Mouse (Mus musculus): ENCODE measurements around the gene Ppm1l. TPM values are rescaled to one million over a fixed set of nuclear protein-coding genes. Genes with fewer than 3 reads are reported as not detected.
"Not testable (repeated sequence)": the region's sequence is repeated elsewhere in the genome, so short reads cannot be mapped to it uniquely, and the experiment has no call there.

Gene Ppm1l
- total RNA-seq, 2 experiments from 2014 or later: 11.1 to 13.0 TPM

- no peak for DNase-seq
Measured at GRCm38 (mm10) chr3:69372731-69373130, 56.1 kb downstream of the Ppm1l start.

DNA sequence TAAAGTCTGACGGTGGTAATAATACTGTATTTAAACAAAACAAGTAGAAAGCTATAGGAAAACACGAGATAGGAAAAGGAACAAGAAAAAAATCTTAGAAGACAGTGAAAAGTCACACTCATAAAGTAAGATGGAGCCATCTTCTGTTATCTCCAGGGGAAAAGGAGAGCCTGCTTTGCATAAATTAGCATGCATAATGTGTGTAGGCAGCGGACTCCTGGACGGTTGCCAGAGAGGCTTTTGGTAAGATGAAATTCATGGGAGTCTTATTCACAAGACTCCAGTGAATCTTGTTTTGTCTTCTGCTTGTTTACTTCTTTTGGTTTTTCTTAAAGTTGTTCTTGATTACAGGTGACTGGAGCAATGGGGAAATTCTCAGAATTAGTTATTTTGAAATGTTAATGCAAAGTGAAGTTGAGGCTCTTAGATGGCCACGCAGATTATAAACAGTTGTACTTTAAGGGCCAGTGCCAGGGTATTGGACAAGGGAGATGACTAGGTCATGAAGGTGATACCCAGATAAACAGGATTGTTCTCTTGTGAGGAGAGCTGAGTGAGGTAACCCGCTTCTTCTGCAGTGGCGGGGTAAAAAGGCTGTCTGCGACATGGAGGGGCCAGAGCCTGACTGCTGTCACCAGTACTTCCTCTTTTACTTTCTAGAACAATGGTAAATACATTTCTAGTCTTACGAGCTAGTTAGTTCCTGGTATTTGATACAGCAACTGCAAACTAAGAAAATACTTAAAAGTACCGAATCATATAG is 57.1 kb downstream of the Ppm1l start:
- no peak for DNase-seq

GRCm38 (mm10) chr3:69374538-69374937 is 57.9 kb downstream of the Ppm1l start:
- DNase-seq: no peak

DNA sequence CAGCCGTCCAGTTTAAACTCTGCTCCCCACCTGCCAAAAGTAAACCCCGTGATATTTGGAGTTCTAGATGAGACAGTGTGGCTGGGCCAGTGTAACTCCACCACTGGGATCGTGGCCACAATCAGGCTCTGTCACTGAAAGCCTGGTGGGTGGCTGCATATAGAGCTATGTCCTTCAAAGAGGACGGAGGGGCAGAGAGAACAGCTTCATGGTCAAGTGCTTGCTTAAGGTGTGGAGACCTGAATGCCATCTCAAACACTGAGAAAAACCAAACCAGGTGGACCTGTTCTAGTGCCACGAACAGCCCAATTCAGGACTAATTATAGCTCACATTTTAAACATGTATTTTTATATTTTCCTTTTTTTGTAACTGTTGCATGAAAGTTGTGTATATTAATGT is 58.3 kb downstream of the Ppm1l start:
- no peak for DNase-seq

GRCm38 (mm10) chr3:69381213-69381612 is 64.6 kb downstream of the Ppm1l start:
- no peak for DNase-seq

DNA sequence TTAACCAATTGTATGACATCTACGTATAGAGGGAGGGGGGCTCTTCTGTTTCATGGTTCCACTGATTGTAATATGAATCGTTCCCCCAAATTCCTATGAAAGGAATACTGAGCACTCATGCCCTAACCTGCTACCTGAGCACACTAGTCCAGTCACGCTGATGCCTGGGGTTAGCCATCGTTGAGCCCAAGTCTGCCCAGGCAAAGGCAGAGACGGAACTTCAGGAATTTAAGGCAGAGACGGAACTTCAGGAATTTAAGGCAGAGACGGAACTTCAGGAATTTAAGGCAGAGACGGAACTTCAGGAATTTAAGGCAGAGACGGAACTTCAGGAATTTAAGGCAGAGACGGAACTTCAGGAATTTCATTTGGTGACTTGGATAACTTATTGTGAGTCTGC is 75.2 kb downstream of the Ppm1l start:
- DNase-seq: not testable (repeated sequence)

DNA sequence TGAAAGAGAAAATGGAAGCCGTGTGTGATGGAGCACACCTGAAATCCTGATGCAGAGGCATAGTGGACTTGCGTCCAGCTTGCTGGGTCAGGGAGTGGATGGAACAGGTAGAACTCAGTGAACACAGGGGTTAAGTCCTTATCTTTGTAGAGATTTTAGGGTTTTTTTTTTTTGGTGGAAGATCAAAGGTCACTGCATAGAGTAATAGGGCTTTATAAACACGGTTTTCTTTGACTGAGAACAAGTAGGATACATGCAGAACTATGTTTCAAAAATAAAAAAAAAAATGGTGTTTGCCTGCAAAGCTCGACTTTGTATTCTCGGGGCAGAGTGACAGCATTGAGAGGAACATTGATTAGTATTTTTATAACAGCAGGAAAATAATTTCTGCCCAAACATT is 75.6 kb downstream of the Ppm1l start:
- no peak for DNase-seq

- peak; percentile 24 for DNase-seq
Measured at GRCm38 (mm10) chr3:69393079-69393478, 76.4 kb downstream of the Ppm1l start.

- peak; percentile 10 for DNase-seq
Measured at GRCm38 (mm10) chr3:69393991-69394390, 77.3 kb downstream of the Ppm1l start.

GRCm38 (mm10) chr3:69395084-69395483 is 78.4 kb downstream of the Ppm1l start:
- no peak for DNase-seq

GRCm38 (mm10) chr3:69397733-69398132 is 81.1 kb downstream of the Ppm1l start:
- DNase-seq: no peak

DNA sequence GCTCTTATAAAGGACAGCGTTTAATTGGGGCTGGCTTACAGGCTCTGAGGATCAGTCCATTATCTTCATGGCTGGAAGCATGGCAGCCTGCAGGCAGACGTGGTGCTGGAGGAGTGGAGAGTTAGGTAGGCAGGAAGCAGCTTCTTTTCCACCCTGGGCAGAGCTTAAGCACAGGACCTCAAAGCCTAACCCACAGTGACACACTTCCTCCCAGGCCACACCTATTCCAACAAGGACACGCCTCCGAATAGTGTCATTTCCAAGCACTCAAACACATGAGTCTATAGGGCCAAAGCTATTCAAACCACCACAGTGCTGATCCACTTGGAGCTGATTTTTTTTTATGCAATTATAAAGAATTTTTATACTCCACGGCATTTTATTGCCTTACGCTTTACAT is 82.7 kb downstream of the Ppm1l start:
- no peak for DNase-seq

- no peak for DNase-seq
Measured at GRCm38 (mm10) chr3:69403196-69403595, 86.5 kb downstream of the Ppm1l start.

DNA sequence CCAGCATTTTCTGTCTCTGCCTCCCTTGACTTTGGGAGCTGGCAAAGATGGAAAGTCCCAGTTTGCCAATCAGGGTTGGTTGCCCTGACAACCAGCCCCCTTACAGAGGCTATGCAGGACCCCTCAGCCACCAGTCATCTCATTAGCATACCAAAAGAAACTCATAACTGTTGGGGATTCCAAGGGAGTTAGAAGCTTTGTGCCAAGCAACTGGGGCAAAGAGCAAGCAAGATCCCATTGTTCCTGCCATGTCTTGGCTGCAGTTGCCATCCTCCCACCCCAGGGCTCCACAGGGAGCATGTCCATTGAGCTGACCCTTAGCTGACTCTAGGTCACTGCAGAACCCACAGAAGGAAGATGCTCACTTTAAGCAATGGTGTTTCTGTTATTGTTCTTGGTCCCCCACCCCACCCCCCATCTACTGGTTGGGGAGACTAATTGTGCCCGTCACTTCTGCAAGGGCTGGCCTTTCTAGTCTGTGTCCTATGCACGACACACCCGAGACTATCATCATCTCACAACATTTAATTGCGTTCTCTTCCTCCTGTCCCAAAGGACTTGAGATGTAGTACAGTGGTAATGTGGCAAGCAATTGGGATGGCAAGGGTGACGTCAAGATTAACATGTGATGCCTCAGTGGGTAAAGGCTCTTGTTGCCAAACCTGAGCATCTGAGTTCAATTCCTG is 89.7 kb downstream of the Ppm1l start:
- no peak for DNase-seq

GRCm38 (mm10) chr3:69408064-69408463 is 91.4 kb downstream of the Ppm1l start:
- no peak for DNase-seq

GRCm38 (mm10) chr3:69416112-69416511 is 99.5 kb downstream of the Ppm1l start:
- no peak for DNase-seq

DNA sequence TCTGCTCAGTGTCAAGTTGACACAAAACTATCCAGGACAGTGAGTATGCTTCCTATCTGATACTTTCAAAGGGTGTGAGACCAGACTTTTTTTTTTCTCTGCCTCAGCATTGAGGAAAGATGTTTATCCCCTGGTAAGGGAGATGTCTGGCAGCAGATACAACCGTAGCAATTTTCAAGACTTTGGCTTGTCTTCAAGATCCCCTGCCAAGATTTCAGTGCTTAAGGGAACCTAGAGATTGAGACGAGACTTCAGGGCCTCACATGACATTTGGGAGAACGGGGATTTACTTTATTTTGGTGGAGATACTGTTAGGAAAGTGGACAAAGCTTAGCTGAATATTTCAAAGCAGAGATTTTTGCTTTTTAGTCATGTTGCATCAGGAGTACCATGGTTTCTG is 106.1 kb downstream of the Ppm1l start:
- no peak for DNase-seq

GRCm38 (mm10) chr3:69423371-69423770 is 106.7 kb downstream of the Ppm1l start:
- DNase-seq: no peak

DNA sequence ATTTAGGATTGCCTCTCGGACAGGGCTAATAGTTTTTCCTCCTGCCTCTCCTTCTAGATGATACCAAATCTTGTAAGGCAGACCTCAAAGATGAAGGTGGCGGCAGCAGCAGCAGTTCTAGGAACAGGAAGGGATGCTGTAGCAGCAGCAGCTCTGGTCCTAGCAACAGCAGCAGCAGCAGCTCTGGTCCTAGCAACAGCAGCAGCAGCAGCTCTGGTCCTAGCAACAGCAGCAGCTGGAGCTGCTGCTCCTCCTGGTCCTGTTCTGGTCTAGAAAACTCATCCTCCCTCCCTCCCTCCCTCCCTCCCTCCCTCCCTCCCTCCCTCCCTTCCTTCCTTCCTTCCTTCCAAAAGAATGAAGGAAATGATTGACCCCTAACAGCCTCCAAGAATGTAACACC is 108.1 kb downstream of the Ppm1l start:
- DNase-seq: not testable (repeated sequence)

DNA sequence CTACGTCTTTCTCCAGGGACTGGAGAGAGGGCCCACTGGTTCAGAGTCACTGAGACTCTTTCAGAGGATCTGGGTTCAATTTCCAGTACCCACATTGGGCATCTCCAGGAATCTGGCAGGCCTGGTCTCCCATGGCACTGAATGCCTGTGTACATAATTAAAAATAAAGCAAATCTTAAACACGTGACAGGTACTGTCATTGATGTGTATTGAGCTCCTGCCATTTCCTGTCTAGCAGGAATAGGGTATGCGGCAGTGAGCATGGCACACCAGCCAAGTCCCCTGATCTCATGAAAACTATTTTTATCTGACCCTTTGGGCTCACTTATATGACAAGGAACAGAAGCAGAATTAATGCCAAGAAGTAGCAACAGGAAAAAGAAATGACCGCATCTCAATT is 110.6 kb downstream of the Ppm1l start:
- DNase-seq: no peak

DNA sequence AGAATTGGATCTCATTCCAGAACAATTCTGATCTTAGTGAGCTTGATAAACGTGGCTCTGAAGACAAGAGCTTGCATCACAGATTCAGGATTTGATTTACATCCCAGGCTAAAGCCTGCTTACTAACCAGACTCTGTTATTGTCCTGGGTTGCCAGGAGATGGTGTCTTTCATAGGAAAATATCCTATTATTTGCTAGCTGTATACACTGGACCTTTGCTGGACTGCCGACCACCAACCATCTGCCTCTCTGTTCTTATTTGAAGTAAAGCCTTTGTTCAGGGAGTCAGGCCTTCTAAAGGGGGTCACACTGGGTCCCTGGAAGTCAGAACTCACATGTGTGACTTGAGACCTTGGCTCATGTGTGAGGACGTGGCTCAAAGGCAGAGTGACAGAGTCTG is 111.6 kb downstream of the Ppm1l start:
- DNase-seq: no peak

- DNase-seq: no peak
Measured at GRCm38 (mm10) chr3:69429319-69429718, 112.7 kb downstream of the Ppm1l start.

- DNase-seq: no peak
Measured at GRCm38 (mm10) chr3:69433580-69433979, 116.9 kb downstream of the Ppm1l start.

All from adrenal gland, postnatal 10 days (tissue).